Mouse (Mus musculus): ENCODE measurements around the gene Cltb. TPM values are rescaled to one million over a fixed set of nuclear protein-coding genes. Genes with fewer than 3 reads are reported as not detected.
A peak's percentile ranks its signal among the peaks of the same experiment; 100 is the strongest.

The Cltb gene
- polyA plus RNA-seq, 1 experiment from 2014 or later, result 30.3 TPM

GRCm38 (mm10) chr13:54593617-54594016 lies 17.5 kb downstream of the Cltb start:
- H3K4me1 ChIP-seq, result peaks cover 25% of the 10 kb centered on the region
- ATAC-seq (ENCODE audit: low FRiP score, low read depth), result no peak
- H3K36me3 ChIP-seq, result peaks cover 35% of the 10 kb centered on the region
- H3K27ac ChIP-seq, result no peak overlapping the region
- 87% methylated on average over 11 of the region's 11 CpGs for WGBS
- H3K4me2 ChIP-seq (replicated peaks), result no peak overlapping the region
- H3K4me3 ChIP-seq, result no peak overlapping the region
- no peaks in the 10 kb centered on the region for H3K9me3 ChIP-seq
- H3K27me3 ChIP-seq, result no peaks in the 10 kb centered on the region
- H3K9ac ChIP-seq, result no peak overlapping the region

GRCm38 (mm10) chr13:54591776-54592356 lies 19.3 kb downstream of the Cltb start:
- H3K9ac ChIP-seq, result 0 out of 2 replicates have a peak overlapping the region, but pooled peaks have one; percentile 91

GRCm38 (mm10) chr13:54589996-54590951 lies 20.9 kb downstream of the Cltb start, which contains the start of the genes Nop16 and Higd2a:
Gene Nop16, minus strand, starts transcription at chr13:54590090.
Gene Higd2a, plus strand, starts transcription at chr13:54590207.
- peaks cover 49% of the 10 kb centered on the region for H3K36me3 ChIP-seq
- H3K9me3 ChIP-seq, result no peaks in the 10 kb centered on the region
- no peaks in the 10 kb centered on the region for H3K27me3 ChIP-seq
- peak within 1 kb of the TSS; percentile 70 for H3K4me2 ChIP-seq (replicated peaks)
- peak within 1 kb of the TSS; percentile 91 for H3K9ac ChIP-seq
- peak within 1 kb of the TSS; percentile 93 for H3K4me3 ChIP-seq
- peak within 1 kb of the TSS; percentile 90 for H3K27ac ChIP-seq
- peaks cover 23% of the 10 kb centered on the region for H3K4me1 ChIP-seq
- ATAC-seq (ENCODE audit: low FRiP score, low read depth), result peak; percentile 99
- under 1% methylated on average over 51 of the region's 51 CpGs for WGBS

More at GRCm38 (mm10) chr13:54591776-54592356, 19.3 kb downstream of the Cltb start:
- Histone ChIP-seq H3K9me3 (no peaks in the 10 kb centered on the region), H3K4me2 (replicated peaks) (peak overlapping the region; percentile 70), H3K36me3 (peaks cover 38% of the 10 kb centered on the region), H3K4me3 (peak overlapping the region; percentile 93), H3K27me3 (no peaks in the 10 kb centered on the region), H3K27ac (no peak overlapping the region), H3K4me1 (peaks cover 29% of the 10 kb centered on the region)
- no peak for ATAC-seq (ENCODE audit: low FRiP score, low read depth)
- WGBS, result 89% methylated on average over 8 of the region's 8 CpGs

- peak overlapping the region; percentile 70 for H3K4me2 ChIP-seq (replicated peaks)
- WGBS, result 1% methylated on average over 24 of the region's 24 CpGs
- peaks cover 54% of the 10 kb centered on the region for H3K36me3 ChIP-seq
- H3K9me3 ChIP-seq, result no peaks in the 10 kb centered on the region
- H3K9ac ChIP-seq, result peak overlapping the region; percentile 73
- peak overlapping the region; percentile 93 for H3K4me3 ChIP-seq
- no peaks in the 10 kb centered on the region for H3K27me3 ChIP-seq
- peak; percentile 26; the same call in 1 of the 2 replicates for ATAC-seq (ENCODE audit: low FRiP score, low read depth)
- H3K27ac ChIP-seq, result peak overlapping the region; percentile 39; the same call in 1 of the 2 replicates
- peaks cover 23% of the 10 kb centered on the region for H3K4me1 ChIP-seq
Observed at GRCm38 (mm10) chr13:54589414-54589995, 21.6 kb downstream of the Cltb start.

GRCm38 (mm10) chr13:54585831-54586230 lies 25.3 kb downstream of the Cltb start:
- H3K4me1 ChIP-seq, result peaks cover 11% of the 10 kb centered on the region
- H3K27ac ChIP-seq, result no peak overlapping the region
- no peak for ATAC-seq (ENCODE audit: low FRiP score, low read depth)
- H3K9ac ChIP-seq, result no peak overlapping the region
- H3K4me3 ChIP-seq, result no peak overlapping the region
- H3K27me3 ChIP-seq, result no peaks in the 10 kb centered on the region
- no peaks in the 10 kb centered on the region for H3K9me3 ChIP-seq
- WGBS, result 96% methylated on average over 11 of the region's 11 CpGs
- peaks cover 76% of the 10 kb centered on the region for H3K36me3 ChIP-seq
- H3K4me2 ChIP-seq (replicated peaks), result no peak overlapping the region

- no peak overlapping the region for H3K9ac ChIP-seq
- no peaks in the 10 kb centered on the region for H3K9me3 ChIP-seq
- H3K4me3 ChIP-seq, result no peak overlapping the region
- H3K27ac ChIP-seq, result no peak overlapping the region
- peaks cover 98% of the 10 kb centered on the region for H3K36me3 ChIP-seq
- H3K4me1 ChIP-seq, result no peaks in the 10 kb centered on the region
- WGBS, result 86% methylated on average over 5 of the region's 5 CpGs
- H3K4me2 ChIP-seq (replicated peaks), result no peak overlapping the region
- no peaks in the 10 kb centered on the region for H3K27me3 ChIP-seq
- no peak for ATAC-seq (ENCODE audit: low FRiP score, low read depth)
Observed at GRCm38 (mm10) chr13:54582860-54583259, 28.3 kb downstream of the Cltb start.

- Histone ChIP-seq H3K9me3 (no peaks in the 10 kb centered on the region), H3K4me2 (replicated peaks) (no peak overlapping the region), H3K4me1 (peaks cover 3% of the 10 kb centered on the region; the same call in 1 of the 2 replicates), H3K27ac (no peak overlapping the region), H3K36me3 (peaks cover 98% of the 10 kb centered on the region), H3K9ac (no peak overlapping the region), H3K4me3 (no peak overlapping the region), H3K27me3 (no peaks in the 10 kb centered on the region)
- WGBS, result 88% methylated on average over 10 of the region's 10 CpGs
- no peak for ATAC-seq (ENCODE audit: low FRiP score, low read depth)
Observed at GRCm38 (mm10) chr13:54582126-54582525, 29.0 kb downstream of the Cltb start.

- Histone ChIP-seq H3K9me3 (no peaks in the 10 kb centered on the region), H3K9ac (no peak overlapping the region), H3K36me3 (peaks cover 97% of the 10 kb centered on the region), H3K4me3 (no peak overlapping the region), H3K27me3 (no peaks in the 10 kb centered on the region), H3K27ac (no peak overlapping the region), H3K4me1 (peaks cover 10% of the 10 kb centered on the region), H3K4me2 (replicated peaks) (no peak overlapping the region)
- ATAC-seq (ENCODE audit: low FRiP score, low read depth), result no peak
- 79% methylated on average over 2 of the region's 2 CpGs for WGBS
Observed at GRCm38 (mm10) chr13:54581385-54581784, 29.8 kb downstream of the Cltb start.

GRCm38 (mm10) chr13:54577652-54578507 lies 33.3 kb downstream of the Cltb start:
- 81% methylated on average over 21 of the region's 21 CpGs for WGBS
- Histone ChIP-seq H3K36me3 (peaks cover 66% of the 10 kb centered on the region), H3K27me3 (peaks cover 4% of the 10 kb centered on the region; the same call in 1 of the 2 replicates), H3K9me3 (no peaks in the 10 kb centered on the region), H3K4me2 (replicated peaks) (no peak overlapping the region), H3K4me3 (no peak overlapping the region), H3K4me1 (peaks cover 23% of the 10 kb centered on the region), H3K9ac (no peak overlapping the region), H3K27ac (no peak overlapping the region)
- no peak for ATAC-seq (ENCODE audit: low FRiP score, low read depth)

- Histone ChIP-seq H3K4me1 (peaks cover 23% of the 10 kb centered on the region), H3K9me3 (no peaks in the 10 kb centered on the region), H3K9ac (peak overlapping the region; percentile 96), H3K27me3 (peaks cover 4% of the 10 kb centered on the region; the same call in 1 of the 2 replicates), H3K4me3 (peak overlapping the region; percentile 98), H3K36me3 (peaks cover 43% of the 10 kb centered on the region), H3K4me2 (replicated peaks) (peak overlapping the region; percentile 92), H3K27ac (peak overlapping the region; percentile 73; the same call in 1 of the 2 replicates)
- WGBS, result 2% methylated on average over 19 of the region's 19 CpGs
- no peak for ATAC-seq (ENCODE audit: low FRiP score, low read depth)
Observed at GRCm38 (mm10) chr13:54575489-54575888, 35.7 kb downstream of the Cltb start.

- WGBS, result under 1% methylated on average over 55 of the region's 55 CpGs
- Histone ChIP-seq H3K9me3 (no peaks in the 10 kb centered on the region), H3K9ac (peak within 1 kb of the TSS; percentile 96), H3K4me1 (peaks cover 23% of the 10 kb centered on the region), H3K4me2 (replicated peaks) (peak within 1 kb of the TSS; percentile 92), H3K27me3 (peaks cover 4% of the 10 kb centered on the region; the same call in 1 of the 2 replicates), H3K27ac (peak within 1 kb of the TSS; percentile 73; the same call in 1 of the 2 replicates), H3K4me3 (peak within 1 kb of the TSS; percentile 98), H3K36me3 (peaks cover 38% of the 10 kb centered on the region)
- ATAC-seq (ENCODE audit: low FRiP score, low read depth), result peak; percentile 93
Observed at GRCm38 (mm10) chr13:54574854-54575481, 36.2 kb downstream of the Cltb start, which contains the start of gene Arl10. Gene Arl10, plus strand, starts transcription at chr13:54575015.

All from limb, embryonic 13.5 days (tissue).